Mouse (Mus musculus): Measurements from ENCODE around the gene Spc24.

The Spc24 gene

GRCm38 (mm10) chr9:21715298-21715697, 44.8 kb downstream of the Spc24 start:
- peak; percentile 38 to 40 for DNase-seq (ENCODE audit: low spot score in 2 of 2)

GRCm38 (mm10) chr9:21709340-21709739, 50.8 kb downstream of the Spc24 start:
- DNase-seq (ENCODE audit: low spot score in 2 of 2), result no peak

- DNase-seq (ENCODE audit: low spot score in 2 of 2), result no peak
These were observed 53.4 kb downstream of the Spc24 start for GRCm38 (mm10) chr9:21706586-21707265.

- DNase-seq (ENCODE audit: low spot score in 2 of 2), result no peak
These were observed 54.0 kb downstream of the Spc24 start for GRCm38 (mm10) chr9:21706085-21706484.

Measured in spleen, postnatal 36 days (tissue).